Mouse (Mus musculus) left cerebral cortex, adult 18-20 months (tissue): ENCODE measurements around the gene Slc25a42. TPM values are rescaled to one million over a fixed set of nuclear protein-coding genes. Genes with fewer than 3 reads are reported as not detected.
A peak's percentile ranks its signal among the peaks of the same experiment; 100 is the strongest.

Experiments
- DNase-seq, 2 experiments: peaks; one replicate each; pipeline ENCODE4 v3.0.0; 2021 to 2022; ENCODE audit warnings: low spot score in 2 of 2, mixed read lengths in 1 of 2
- total RNA-seq, 2 experiments: library from RNA; stranded (reverse); gene quantifications; 2 replicates each; pipeline ENCODE4 v1.2.3; 2021

Gene Slc25a42
- total RNA-seq, 2 experiments from 2014 or later = 36.0 to 37.8 TPM

DNA sequence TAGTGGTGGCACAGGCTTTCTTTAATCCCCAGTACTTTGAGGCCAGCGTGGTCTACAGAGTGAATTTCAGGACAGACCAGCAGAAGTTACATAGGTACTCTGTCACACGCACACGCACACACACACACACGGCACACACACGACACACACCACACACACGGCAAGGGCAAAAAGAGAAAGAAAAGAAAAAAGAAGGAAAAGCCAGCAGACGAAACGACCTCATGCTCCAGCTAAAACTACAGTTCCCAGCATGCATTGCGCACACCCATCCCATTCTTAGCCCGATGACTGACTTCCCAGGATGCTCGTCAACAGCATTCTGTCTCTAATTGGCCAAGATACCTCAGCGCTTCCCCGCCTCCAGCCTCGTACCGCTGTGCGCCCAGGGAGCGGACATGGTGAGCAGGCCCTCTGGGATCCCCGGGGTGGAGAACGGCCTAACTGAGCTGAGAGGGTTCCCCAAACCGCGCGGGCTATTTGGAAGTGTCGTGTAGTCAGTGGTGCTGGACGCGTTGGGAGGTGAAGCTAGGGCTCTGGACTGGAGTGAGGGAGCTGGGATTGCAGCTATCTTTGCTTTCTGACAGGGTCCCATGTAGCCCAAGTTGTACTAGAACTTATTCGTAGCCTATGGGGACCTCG is 39.9 kb downstream of the Slc25a42 start, which contains the start of gene Tmem161a:
Gene Tmem161a, plus strand, starts transcription at position 314 of the 639 bp plus-strand sequence.
- DNase-seq = peak; percentile 94 to 95

DNA sequence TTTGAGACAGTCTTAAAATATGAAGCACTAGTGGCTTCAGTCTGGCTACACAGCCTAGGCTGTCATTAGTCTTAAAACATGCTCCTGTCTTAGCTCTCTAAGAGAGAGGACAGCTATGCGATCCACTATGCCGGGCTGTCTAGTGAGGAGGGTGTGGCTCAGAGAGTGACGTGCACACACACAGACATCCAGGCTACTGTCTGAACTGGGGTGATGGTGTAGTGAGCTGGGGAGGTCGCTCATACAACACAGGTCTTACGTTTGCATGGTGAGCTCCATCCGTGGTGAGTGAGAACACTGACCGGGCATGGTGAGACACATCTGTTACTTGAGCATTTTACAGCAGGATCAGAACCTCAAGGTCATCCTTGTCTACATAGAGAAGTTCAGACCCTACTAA is 40.9 kb downstream of the Slc25a42 start:
- DNase-seq = no peak

DNA sequence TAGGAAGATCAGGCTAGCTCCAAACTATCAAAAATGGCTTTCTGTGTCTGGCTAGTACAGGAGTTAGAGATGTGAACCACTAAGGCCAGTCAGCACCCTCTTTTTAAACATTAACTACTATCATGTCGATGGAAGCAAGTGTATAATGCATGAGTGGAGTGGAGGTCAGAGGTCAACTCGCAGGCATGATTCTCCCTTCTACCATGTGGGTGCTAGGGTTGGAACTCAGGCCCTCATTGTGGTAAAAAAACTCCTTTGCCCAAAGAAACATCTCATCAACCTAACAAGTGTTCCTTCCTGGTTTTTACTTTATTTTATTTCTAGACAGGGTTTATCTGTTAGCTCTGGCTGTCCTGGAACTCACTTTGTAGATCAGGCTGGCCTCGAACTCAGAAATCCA is 41.4 kb downstream of the Slc25a42 start:
- no peak for DNase-seq

DNA sequence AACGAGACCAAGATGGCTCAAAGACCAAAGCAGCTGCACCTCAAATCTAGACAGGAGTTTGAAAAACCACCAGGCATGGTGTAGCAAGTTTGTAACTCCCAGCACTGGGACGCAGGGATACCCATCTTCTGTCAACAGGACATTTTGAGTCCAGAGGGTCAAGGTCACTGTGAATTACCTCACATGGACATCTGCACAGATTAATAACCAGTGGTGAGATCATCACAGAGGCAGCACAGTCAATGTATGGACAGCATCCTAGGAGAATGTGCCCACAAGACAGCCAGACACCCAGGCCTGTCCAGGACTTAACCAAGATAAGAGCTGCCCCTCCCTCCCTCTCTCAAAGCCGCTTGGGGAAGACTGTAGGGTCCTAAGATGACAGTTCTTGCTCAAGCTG is 42.0 kb downstream of the Slc25a42 start:
- DNase-seq = no peak

GRCm38 (mm10) chr8:70166504-70167110 is 45.5 kb downstream of the Slc25a42 start:
- peak; percentile 55 to 63 for DNase-seq

GRCm38 (mm10) chr8:70163316-70163715 is 48.8 kb downstream of the Slc25a42 start:
- no peak for DNase-seq

DNA sequence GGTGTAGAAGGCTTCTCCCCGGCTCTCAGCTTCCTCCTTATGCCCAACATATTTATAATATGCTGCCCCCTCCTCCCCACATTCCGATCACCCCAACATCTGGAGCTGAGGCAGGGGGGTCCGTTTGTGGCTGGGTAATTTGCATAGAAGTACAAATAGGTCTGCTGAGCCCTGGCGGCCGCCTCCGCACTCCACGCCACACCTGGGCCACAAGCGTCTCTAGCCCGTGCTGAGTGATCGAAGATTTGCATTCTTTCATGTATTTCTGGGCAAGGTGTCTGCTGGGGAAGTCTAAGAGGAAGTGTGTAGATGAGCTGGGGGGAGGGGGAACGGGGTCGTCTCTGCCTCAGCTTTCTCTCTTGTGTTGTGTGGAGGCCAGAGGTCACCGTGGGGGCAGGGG is 52.1 kb downstream of the Slc25a42 start:
- DNase-seq = no peak

DNA sequence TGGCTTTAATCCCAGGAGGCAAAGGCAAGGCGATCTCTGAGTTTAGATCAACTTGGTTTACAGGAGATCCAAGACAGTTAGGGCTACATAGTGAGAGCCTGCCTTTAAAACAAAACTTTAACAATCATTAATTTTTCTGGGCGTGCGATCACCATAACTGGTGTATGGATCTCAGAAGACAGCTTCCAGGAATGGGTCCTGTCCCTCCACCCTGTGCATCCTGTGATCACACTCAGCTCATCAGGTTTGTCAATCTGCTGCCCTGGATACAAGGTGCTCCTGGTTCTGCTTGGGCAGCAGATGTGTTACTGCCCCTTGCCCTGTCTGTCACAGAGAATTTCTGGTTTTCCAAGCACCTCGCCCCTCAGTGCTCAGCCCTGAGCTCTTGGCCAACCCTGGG is 52.9 kb downstream of the Slc25a42 start:
- DNase-seq = no peak

- peak; percentile 66 to 74 for DNase-seq
Measured at GRCm38 (mm10) chr8:70158069-70158853, 53.8 kb downstream of the Slc25a42 start.

DNA sequence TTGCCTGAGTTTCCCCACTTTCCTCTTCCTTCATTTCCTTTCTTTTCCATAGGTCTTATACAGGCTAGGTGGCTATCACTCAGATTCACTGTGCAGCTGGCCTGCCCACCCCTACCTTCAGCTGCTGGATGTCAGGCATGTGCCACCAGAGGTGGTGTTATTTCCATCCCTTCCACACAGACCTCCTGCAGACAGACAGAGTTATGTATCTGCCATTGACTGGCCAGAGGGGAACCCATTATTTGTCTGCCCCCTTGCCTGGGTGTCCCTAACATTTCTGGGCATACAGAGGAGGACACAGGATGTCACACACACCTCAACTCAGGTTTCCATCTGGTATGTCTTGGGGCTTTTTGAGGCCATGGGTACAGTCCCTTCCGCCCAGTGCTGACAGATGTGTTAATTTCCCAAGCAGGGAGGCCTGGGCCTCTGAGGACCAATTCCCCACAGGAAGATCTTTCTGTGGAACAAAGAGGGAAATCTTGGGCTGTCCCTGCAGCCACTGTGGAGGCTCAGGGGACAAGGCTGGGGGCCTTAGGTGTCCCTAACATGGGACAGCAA is 54.8 kb downstream of the Slc25a42 start:
- no peak for DNase-seq

DNA sequence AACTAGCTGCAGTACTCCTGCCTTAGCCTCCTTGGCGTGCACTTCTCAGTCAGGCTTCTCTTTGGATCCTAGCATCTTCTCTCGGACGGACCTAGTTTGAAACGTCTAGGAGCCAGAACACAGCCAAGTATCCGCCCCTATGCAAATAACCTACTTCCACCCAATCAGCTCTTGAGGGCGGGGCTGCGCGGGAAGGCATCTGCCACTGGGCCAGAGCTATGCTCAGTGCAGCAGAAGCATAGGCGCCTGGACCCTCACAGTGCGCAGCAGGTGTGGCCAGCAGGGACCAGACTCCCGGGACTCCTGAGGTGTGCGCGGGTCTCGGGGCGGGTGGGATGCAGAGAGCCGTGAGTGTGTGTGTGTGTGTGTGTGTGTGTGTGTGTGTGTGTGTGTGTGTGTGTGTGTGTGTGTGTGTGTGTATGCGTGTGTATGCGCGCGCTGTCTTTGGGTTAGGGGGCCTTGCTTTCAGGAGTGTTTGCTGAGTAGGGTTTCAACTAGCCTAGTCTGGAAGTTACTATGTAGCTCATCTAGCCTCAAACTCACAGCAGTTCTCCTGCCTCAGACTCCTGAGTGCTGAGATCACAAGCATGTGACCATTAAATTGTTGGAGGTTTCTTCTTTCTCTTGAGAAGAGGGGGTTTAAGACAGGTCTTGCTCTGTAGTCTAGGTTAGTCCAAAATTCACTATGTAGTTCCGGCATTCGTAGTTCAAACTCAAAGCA is 59.4 kb downstream of the Slc25a42 start:
- peak; percentile 36 to 48 for DNase-seq

DNA sequence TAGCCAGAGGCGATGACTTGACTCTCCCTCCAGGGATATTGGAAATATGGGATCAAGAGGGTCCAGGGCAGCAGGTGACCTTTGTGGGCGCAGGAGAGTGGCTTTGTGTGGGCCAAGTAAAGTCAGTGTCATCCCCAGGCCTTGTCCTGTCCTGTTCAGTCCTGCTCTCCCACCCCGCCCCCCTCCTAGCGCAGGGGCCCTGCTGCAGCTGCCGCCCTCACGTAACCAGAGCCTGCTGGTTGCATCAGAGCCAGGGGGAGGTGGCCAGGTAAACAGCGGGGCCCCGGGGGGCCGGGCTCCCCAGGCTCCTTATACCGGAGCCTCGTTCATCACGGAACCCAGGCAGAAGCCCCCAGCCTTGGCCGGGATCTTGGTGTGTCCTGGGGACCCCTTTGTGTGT is 61.9 kb downstream of the Slc25a42 start:
- DNase-seq = no peak

DNA sequence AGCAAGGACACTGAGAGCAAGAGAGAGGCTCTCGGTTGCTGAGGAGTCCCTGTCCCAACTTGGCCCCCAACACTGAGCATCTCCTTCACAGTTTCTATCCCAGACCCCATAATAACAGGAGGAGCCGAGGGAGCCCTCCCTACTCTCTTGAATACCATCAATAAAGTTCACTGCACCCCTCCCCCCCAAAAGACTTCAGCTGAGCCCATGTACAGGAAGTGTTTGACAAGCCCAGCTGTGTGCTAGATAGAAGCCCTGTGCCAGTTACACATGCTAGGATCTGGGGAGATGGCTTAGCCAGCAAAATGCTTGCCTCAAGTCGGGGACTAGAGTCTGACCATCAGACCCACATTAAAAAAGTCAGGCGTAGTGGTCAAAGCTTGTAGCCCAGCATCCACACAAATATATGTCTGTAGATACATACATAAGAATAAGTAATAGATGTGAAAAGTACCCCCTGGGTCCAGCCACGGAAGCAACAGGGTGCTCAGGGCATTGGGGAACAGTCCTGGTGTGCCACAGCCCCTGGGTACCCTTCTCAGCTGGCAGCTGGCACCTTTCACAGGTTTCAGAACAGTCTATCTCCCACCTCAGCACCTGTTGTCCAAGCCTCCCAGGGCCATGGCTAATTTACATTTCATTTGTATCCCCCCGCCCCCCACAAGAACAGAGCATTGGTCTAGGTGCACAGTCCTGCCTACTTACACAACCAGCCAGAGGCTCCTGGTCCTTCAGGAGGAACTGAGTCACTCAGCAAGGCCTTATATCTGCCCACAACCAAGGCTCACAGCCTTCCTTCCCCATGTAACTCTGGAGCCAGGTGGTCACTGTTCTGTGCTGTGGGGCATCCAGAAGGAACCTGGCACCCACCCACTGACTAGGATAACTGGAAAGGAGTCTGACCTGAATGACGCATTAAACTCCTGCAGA is 64.2 kb downstream of the Slc25a42 start:
- no peak for DNase-seq

GRCm38 (mm10) chr8:70139981-70140380 is 72.1 kb downstream of the Slc25a42 start:
- no peak for DNase-seq

DNA sequence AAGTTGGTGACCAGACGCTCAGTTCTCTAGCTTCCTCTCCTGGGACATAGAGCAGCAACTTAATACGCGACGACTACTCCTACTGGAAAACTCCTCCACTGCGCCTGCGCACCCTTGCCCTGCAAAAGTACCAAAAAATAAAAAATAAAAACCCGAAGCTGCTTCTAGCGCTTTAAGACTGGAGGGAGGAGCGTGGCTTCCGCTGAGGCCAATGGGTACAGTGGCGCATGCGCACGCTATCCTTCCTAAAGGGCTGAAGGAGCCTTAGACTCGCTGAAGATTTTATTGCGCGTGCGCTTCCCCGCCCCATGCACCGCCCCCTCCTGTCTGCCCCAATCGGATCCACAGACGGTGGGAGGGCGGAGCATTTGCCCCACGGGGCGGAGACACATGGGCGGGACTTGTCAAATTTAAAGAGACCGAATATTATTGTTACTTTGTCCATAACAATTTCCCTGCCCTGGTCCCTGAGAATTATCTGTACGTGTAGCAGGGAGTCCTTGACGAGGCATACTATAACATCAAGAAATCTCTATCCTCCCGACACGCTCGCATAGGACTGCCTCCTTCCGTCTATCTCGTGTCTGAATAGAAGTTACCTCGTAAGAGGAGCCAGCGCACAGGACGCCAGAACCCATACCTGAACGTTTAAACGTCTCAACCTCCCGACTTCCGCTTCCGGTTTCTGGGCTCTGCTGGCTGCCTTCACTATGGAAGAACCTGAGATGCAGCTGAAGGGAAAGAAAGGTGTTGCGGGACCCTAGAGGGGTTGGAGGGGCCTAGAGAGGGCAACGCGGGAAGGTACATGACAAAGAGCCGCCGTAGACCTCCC is 72.9 kb downstream of the Slc25a42 start, which contains the start of the genes Rfxank, Borcs8 and Mef2b:
Gene Rfxank, minus strand, starts transcription at position 129 of the 832 bp plus-strand sequence.
Gene Borcs8, plus strand, starts transcription at position 474 of the 832 bp plus-strand sequence.
Gene Mef2b, plus strand, starts transcription at position 686 of the 832 bp plus-strand sequence.
- peak; percentile 97 for DNase-seq

DNA sequence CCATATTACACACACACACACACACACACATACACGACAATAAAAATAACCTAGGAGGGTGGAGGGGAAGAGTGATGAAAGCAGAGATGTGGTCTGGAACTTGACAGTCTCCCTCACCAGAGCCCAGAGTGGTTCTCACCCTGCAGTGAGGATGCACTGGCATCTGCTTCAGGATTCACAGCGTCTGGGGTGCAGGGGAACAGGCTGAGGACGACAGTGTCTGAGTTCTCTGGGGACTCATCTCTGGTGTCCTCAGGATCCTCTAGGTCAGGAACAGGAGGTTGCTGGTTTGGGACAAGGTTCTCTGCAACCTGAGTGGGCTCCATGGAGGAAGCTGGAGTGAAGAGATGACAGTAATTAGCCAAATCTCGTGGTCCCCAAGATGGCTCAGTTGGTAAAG is 74.2 kb downstream of the Slc25a42 start:
- no peak for DNase-seq

- no peak for DNase-seq
Measured at GRCm38 (mm10) chr8:70136591-70136990, 75.5 kb downstream of the Slc25a42 start.

GRCm38 (mm10) chr8:70134931-70135330 is 77.2 kb downstream of the Slc25a42 start:
- DNase-seq = no peak
